Mouse (Mus musculus): ENCODE measurements around the gene Cma2. TPM values are rescaled to one million over a fixed set of nuclear protein-coding genes. Genes with fewer than 3 reads are reported as not detected.

Cma2 gene
- total and polyA plus RNA-seq, 3 experiments: not detected

GRCm38 (mm10) chr14:55929263-55929997 is 21.4 kb upstream of the Cma2 start:
- H3K27me3 ChIP-seq (ENCODE audit: control insufficient read depth in 1 of 2, insufficient read depth in 2 of 2, low read length in 2 of 2): no peaks in the 10 kb centered on the region
- peaks cover 0 to 6% of the 10 kb centered on the region in 2 experiments; a peak in 2 of 4 replicates for H3K36me3 ChIP-seq (ENCODE audit: control insufficient read depth in 1 of 2, insufficient read depth in 2 of 2, low read length in 2 of 2)
- H3K79me2 ChIP-seq (ENCODE audit: control insufficient read depth, insufficient read depth, low read length, poor library complexity): no peaks in the 10 kb centered on the region
- H3K4me1 ChIP-seq (ENCODE audit: control insufficient read depth in 1 of 2, insufficient read depth in 2 of 2, low read length in 2 of 2): peaks cover 18% of the 10 kb centered on the region in 2 experiments
- H3K27ac ChIP-seq (ENCODE audit: control insufficient read depth, low read depth, low read length): peak overlapping the region; percentile 6; the same call in 1 of the 2 replicates
- DNase-seq (ENCODE audit: low read depth, low spot score): no peak
- H3K9ac ChIP-seq (ENCODE audit: control insufficient read depth, low read depth, low read length, poor library complexity, severe bottlenecking): no peak overlapping the region
- TF ChIP-seq TBP (IDR thresholded peaks at IDR 0.05; ENCODE audit: low read depth, low read length) (no peak), GATA1 (IDR thresholded peaks at IDR 0.05; ENCODE audit: low read depth, low read length) (peak; percentile 49; the same call in 1 of the 2 replicates), POLR2AphosphoS2 (IDR thresholded peaks at IDR 0.05; ENCODE audit: low read length) (no peak), EP300 (IDR thresholded peaks at IDR 0.05; ENCODE audit: low read depth in 1 of 2, low read length in 2 of 2) (peak in 1 of 2 experiments; percentile 61; a peak in 1 of 4 replicates), CTCF (IDR thresholded peaks at IDR 0.05 in 2 of 3, conservative IDR thresholded peaks at IDR 0.05 in 1 of 3; ENCODE audit: control insufficient read depth in 1 of 3, insufficient read depth in 1 of 3, low read depth in 2 of 3, low read length in 3 of 3, poor library complexity in 1 of 3, severe bottlenecking in 1 of 3) (no peak), USF1 (IDR thresholded peaks at IDR 0.05; ENCODE audit: low read depth, low read length) (peak; percentile 69), NELFE (IDR thresholded peaks at IDR 0.05; ENCODE audit: low read depth, low read length) (no peak), MAZ (IDR thresholded peaks at IDR 0.05; ENCODE audit: low read depth, low read length) (no peak), CHD2 (IDR thresholded peaks at IDR 0.05; ENCODE audit: low read length) (no peak), E2F4 (IDR thresholded peaks at IDR 0.05; ENCODE audit: borderline replicate concordance, low read depth, low read length) (no peak), ZKSCAN1 (IDR thresholded peaks at IDR 0.05; ENCODE audit: low read depth, low read length) (no peak), MEF2A (IDR thresholded peaks at IDR 0.05; ENCODE audit: extremely low read depth, insufficient replicate concordance, low read depth, low read length, poor library complexity, severe bottlenecking) (no peak), ZMIZ1 (IDR thresholded peaks at IDR 0.05; ENCODE audit: low read depth, low read length) (no peak), POLR2AphosphoS5 (IDR thresholded peaks at IDR 0.05; ENCODE audit: borderline replicate concordance, low read depth, low read length) (no peak), TCF12 (IDR thresholded peaks at IDR 0.05; ENCODE audit: low read depth, low read length) (no peak; the same call in 1 of the 2 replicates), BHLHE40 (IDR thresholded peaks at IDR 0.05; ENCODE audit: borderline replicate concordance, low read depth, low read length) (peak; percentile 75; the same call in 1 of the 2 replicates), ZNF384 (IDR thresholded peaks at IDR 0.05; ENCODE audit: low read depth, low read length) (no peak), ZC3H11A (IDR thresholded peaks at IDR 0.05; ENCODE audit: low read depth, low read length) (no peak), POLR2A (IDR thresholded peaks at IDR 0.05; ENCODE audit: control insufficient read depth in 1 of 2, insufficient read depth in 1 of 2, low read depth in 1 of 2, low read length in 2 of 2, poor library complexity in 1 of 2) (no peak)
- no peaks in the 10 kb centered on the region for H3K9me3 ChIP-seq (replicated peaks; ENCODE audit: insufficient read depth, low read length)
- peak overlapping the region in 1 of 2 experiments; percentile 24; a peak in 2 of 4 replicates for H3K4me3 ChIP-seq (ENCODE audit: control insufficient read depth in 1 of 2, insufficient read depth in 1 of 2, low read depth in 2 of 2, low read length in 2 of 2)

- Histone ChIP-seq H3K4me1 (ENCODE audit: control insufficient read depth in 1 of 2, insufficient read depth in 2 of 2, low read length in 2 of 2) (peaks cover 7 to 13% of the 10 kb centered on the region in 2 experiments), H3K9me3 (replicated peaks; ENCODE audit: insufficient read depth, low read length) (no peaks in the 10 kb centered on the region), H3K36me3 (ENCODE audit: control insufficient read depth in 1 of 2, insufficient read depth in 2 of 2, low read length in 2 of 2) (peaks cover 0 to 6% of the 10 kb centered on the region in 2 experiments; a peak in 2 of 4 replicates), H3K9ac (ENCODE audit: control insufficient read depth, low read depth, low read length, poor library complexity, severe bottlenecking) (no peak overlapping the region), H3K27me3 (ENCODE audit: control insufficient read depth in 1 of 2, insufficient read depth in 2 of 2, low read length in 2 of 2) (peaks cover 7 to 10% of the 10 kb centered on the region in 2 experiments), H3K27ac (ENCODE audit: control insufficient read depth, low read depth, low read length) (no peak overlapping the region), H3K79me2 (ENCODE audit: control insufficient read depth, insufficient read depth, low read length, poor library complexity) (no peaks in the 10 kb centered on the region), H3K4me3 (ENCODE audit: control insufficient read depth in 1 of 2, insufficient read depth in 1 of 2, low read depth in 2 of 2, low read length in 2 of 2) (no peak overlapping the region)
- TF ChIP-seq POLR2AphosphoS2 (IDR thresholded peaks at IDR 0.05; ENCODE audit: low read length) (no peak), ZKSCAN1 (IDR thresholded peaks at IDR 0.05; ENCODE audit: low read depth, low read length) (no peak), RAD21 (IDR thresholded peaks at IDR 0.05; ENCODE audit: low read depth, low read length) (no peak), ZC3H11A (IDR thresholded peaks at IDR 0.05; ENCODE audit: low read depth, low read length) (no peak), GABPA (IDR thresholded peaks at IDR 0.05; ENCODE audit: low read depth, low read length) (no peak), EP300 (IDR thresholded peaks at IDR 0.05; ENCODE audit: low read depth in 1 of 2, low read length in 2 of 2) (no peak), USF2 (IDR thresholded peaks at IDR 0.05; ENCODE audit: borderline replicate concordance in 1 of 2, insufficient read depth in 1 of 2, low read depth in 1 of 2, low read length in 2 of 2) (no peak), MAFK (IDR thresholded peaks at IDR 0.05; ENCODE audit: borderline replicate concordance, low read depth, low read length) (no peak), MYB (IDR thresholded peaks at IDR 0.05; ENCODE audit: low read depth, low read length) (no peak), USF1 (IDR thresholded peaks at IDR 0.05; ENCODE audit: low read depth, low read length) (no peak), ELF1 (IDR thresholded peaks at IDR 0.05; ENCODE audit: low read depth, low read length) (no peak), TBP (IDR thresholded peaks at IDR 0.05; ENCODE audit: low read depth, low read length) (no peak), HCFC1 (IDR thresholded peaks at IDR 0.05; ENCODE audit: low read depth, low read length) (no peak), RCOR1 (IDR thresholded peaks at IDR 0.05; ENCODE audit: low read depth, low read length) (no peak), MXI1 (IDR thresholded peaks at IDR 0.05; ENCODE audit: low read depth, low read length) (no peak)
- no peak for DNase-seq (ENCODE audit: low read depth, low spot score)
Observed at GRCm38 (mm10) chr14:55933586-55933985, 17.2 kb upstream of the Cma2 start.

Measured in MEL (cell line).